Mouse (Mus musculus) G1E (cell line): Measurements from ENCODE around the gene Wwox.

Experiments
- CTCF ChIP-seq: IDR thresholded peaks from 2 replicates; pipeline ENCODE4 v1.5.1; 2012; ENCODE audit warnings: low read depth, low read length, inconsistent platforms, mixed read lengths
- GATA1 ChIP-seq: IDR thresholded peaks from 2 replicates; pipeline ENCODE4 v1.6.1; 2012; ENCODE audit warnings: borderline replicate concordance, low read length, inconsistent platforms, mixed read lengths
- POLR2AphosphoS5 ChIP-seq: IDR thresholded peaks from 2 replicates; pipeline ENCODE4 v1.6.1; 2012; ENCODE audit warnings: low read depth, low read length, inconsistent platforms; ENCODE audit not compliant: insufficient replicate concordance
- TAL1 ChIP-seq: conservative IDR thresholded peaks from 2 replicates; pipeline ENCODE4 v1.6.1; 2012; ENCODE audit warnings: low read depth, low read length, inconsistent platforms, mixed read lengths

DNA sequence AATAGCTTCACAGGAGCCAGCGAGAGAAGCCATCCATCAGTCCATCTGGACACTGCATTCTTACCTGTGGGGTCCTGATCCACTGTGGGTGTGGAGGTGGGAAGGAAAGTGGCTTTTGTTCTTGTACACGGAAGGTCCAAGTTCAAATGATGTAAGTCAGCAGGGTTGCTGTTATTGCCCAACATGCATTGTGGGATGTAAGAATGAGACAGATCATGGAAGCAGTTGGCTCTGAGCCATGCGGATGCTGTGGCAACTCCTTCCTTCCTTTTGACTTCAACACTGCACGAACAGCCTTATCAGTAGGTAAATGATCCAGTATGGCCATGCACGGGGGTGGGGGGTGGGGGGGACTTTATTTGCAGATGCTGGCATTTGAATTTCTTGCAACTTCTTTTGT lies 155.4 kb downstream of the Wwox start:
- TF ChIP-seq CTCF (no peak), GATA1 (no peak), POLR2AphosphoS5 (no peak), TAL1 (no peak)
